Mouse (Mus musculus) heart, adult 10 weeks (tissue): Measurements from ENCODE around the gene Defa25. TPM values are rescaled to one million over a fixed set of nuclear protein-coding genes. Genes with fewer than 3 reads are reported as not detected.

ENCODE experiments used
- polyA plus RNA-seq: library from polyadenylated mRNA; stranded (reverse); fragments of 350-450 nt; fragmentation: Illumina TruSeq; extraction: RNeasy Lipid Tissue Mini Kit (QIAGEN cat#74804); gene quantifications from one replicate; pipeline ENCODE4 v1.2.3, GENCODE M21; 2014; ENCODE audit warnings: low read depth, low replicate concordance

Gene Defa25
- not detected for polyA plus RNA-seq

GRCm38 (mm10) chr8:21084142-21084541, at the start of gene Defa25:
TSS of gene Defa25 (plus strand) at chr8:21084442.

DNA sequence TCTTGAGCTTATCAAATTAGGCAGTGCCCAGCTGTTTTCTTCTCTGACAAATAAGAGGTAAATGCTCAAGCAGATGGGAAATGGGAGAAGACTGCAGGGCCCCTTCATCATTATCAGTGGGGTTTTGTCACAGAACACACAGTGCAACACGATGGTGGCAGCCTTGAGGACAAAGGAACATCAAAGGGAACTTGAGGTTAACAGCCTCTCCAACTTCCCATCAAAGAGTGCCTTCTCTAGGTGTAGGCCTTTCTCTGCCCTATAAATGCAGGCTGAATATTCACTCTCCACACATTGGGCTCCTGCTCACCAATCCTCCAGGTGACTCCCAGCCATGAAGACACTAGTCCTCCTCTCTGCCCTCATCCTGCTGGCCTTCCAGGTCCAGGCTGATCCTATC, 29.5 kb upstream of the Defa25 start, which contains the start of gene Defa23:
Defa23 (plus strand) TSS at position 301 of the 400 bp plus-strand sequence.

GRCm38 (mm10) chr8:21064738-21065137, 19.5 kb upstream of the Defa25 start, which contains the start of gene Defa35:
TSS of gene Defa35 (plus strand) at chr8:21065038.

GRCm38 (mm10) chr8:21095950-21096349, 11.7 kb downstream of the Defa25 start, which contains the start of gene Gm14851:
TSS of gene Gm14851 (minus strand) at chr8:21096050.

DNA sequence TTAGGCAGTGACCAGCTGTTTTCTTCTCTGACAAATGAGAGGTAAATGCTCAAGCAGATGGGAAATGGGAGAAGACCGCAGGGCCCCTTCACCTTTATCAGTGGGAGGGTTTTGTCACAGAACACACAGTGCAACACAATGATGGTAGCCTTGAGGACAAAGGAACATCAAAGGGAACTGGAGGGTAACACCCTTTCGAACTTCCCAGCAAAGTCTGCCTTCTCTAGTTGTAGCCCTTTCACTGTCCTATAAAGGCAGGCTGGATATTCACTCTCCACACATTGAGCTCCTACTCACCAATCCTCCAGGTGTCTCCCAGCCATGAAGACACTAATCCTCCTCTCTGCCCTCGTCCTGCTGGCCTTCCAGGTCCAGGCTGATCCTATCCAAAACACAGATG, 50.1 kb downstream of the Defa25 start, which contains the start of gene Defa30:
Defa30 (plus strand) TSS at position 301 of the 400 bp plus-strand sequence.

Other genes starting within 250 kb of the Defa25 start
- gene Defb33, start 191.8 kb upstream of the Defa25 start, polyA plus RNA-seq, result not detected
- gene Gm15056, start 181.8 kb upstream of the Defa25 start, polyA plus RNA-seq, result not detected
- gene Gm6040, start 162.4 kb upstream of the Defa25 start, polyA plus RNA-seq, result not detected
- gene AY761185, start 139.7 kb upstream of the Defa25 start, polyA plus RNA-seq, result not detected
- not detected for gene Defa21, start 58.9 kb upstream of the Defa25 start, polyA plus RNA-seq
- gene Defa23, start 29.4 kb upstream of the Defa25 start, polyA plus RNA-seq, result not detected
- gene Defa35, start 19.4 kb upstream of the Defa25 start, polyA plus RNA-seq, result not detected
- not detected for gene Gm14851, start 11.6 kb downstream of the Defa25 start, polyA plus RNA-seq
- gene Defa30, start 50.2 kb downstream of the Defa25 start, polyA plus RNA-seq, result not detected
- gene Defa22, start 77.8 kb downstream of the Defa25 start, polyA plus RNA-seq, result not detected
- not detected for gene Defa31, start 107.2 kb downstream of the Defa25 start, polyA plus RNA-seq
- not detected for gene Gm15293, start 117.1 kb downstream of the Defa25 start, polyA plus RNA-seq
- not detected for gene Gm15292, start 165.3 kb downstream of the Defa25 start, polyA plus RNA-seq
- not detected for gene Defa27, start 231.1 kb downstream of the Defa25 start, polyA plus RNA-seq
- not detected for gene Defa29, start 242.6 kb downstream of the Defa25 start, polyA plus RNA-seq